Mouse (Mus musculus): ENCODE measurements around the gene Med29.

Med29 gene

GRCm38 (mm10) chr7:28392429-28393271 is at the start of gene Med29, which contains the start of gene Paf1:
Gene Med29 (minus strand): TSS chr7:28392708.
Gene Paf1 (plus strand): TSS chr7:28392951.
- peak; percentile 98 for DNase-seq (ENCODE audit: low spot score)

DNA sequence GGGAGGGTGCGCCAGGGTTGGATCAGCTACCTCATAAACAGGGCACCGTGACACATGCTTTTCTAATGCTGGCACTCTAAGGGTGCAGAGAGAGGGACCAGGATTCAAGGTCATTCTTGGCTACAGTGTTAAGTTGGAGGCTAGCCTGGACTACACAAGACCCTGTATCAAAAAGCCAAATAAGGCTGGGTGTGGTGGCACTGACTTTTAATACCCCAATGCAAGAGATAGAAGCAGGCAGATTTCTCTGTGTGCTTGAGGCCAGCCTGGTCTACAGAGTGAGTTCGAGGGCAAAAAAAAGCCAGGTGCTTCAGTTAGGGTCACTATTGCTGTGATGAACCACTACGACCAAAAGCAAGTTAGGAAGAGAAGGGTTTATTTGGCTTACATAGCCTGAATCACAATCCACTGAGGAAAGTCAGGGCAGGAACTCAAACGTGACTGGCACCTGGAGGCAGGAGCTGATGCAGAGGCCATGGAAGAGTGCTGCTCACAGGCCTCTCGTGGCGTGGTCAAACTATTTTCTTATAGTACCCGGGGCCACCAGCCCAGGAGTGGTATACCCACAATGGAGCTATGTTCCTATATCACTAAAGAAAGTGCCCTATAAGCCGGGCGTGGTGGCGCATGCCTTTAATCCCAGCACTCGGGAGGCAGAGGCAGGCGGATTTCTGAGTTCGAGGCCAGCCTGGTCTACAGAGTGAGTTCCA is 49.4 kb upstream of the Med29 start:
- DNase-seq (ENCODE audit: low spot score): no peak

GRCm38 (mm10) chr7:28440739-28441138 is 48.2 kb upstream of the Med29 start:
- no peak for DNase-seq (ENCODE audit: low spot score)

- no peak for DNase-seq (ENCODE audit: low spot score)
Observed at GRCm38 (mm10) chr7:28438771-28439170, 46.3 kb upstream of the Med29 start.

DNA sequence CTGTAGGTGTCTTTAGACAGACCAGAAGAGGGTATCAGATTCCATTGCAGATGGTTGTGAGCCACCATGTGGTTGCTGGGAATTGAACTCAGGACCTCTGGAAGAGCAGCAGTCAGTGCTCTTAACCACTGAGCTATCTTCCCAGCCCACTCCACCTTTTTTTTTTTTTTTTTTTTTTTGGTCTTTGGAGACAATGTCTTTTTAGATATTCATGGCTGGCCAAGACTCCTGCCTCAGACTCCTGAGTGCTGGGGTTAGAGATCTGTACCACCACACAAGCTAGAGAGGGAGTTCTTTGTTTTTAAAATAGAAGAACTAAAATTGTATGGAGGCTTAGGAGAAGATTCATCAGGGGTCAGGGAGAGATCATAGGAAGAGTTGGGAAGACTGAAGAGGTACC is 45.5 kb upstream of the Med29 start:
- no peak for DNase-seq (ENCODE audit: low spot score)

DNA sequence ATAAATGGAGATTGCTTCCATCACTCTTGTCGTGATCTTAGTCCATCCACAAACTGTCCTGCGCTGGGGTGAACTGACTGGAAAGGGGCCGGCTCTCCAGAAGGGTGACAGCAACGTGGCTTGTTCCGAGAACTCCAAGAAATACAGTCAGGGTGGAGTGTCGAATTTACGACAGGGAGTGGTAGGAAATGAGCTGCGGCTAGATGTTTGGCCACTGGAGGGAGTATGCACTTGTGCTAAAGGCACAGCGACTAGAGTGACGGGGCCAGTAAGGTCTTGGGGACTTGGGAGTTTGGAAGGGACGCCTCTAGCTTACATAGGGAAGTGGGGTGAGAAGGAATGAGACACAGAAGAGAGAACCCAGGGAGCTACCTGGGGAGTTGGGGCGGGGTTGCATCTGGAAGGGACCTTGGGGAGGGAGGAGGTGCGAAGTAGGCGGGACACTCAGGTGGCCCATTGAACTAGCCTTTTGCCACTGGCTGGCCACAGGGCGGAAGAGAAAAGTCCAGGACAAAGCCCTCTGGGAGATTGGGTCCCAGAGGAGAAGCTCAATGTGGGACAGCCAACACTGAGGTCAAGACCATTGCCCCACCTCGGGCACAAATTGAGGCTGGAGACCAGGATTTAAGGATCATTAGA is 44.5 kb upstream of the Med29 start, which contains the start of gene Gmfg:
Gene Gmfg (plus strand): TSS at position 516 of the 639 bp plus-strand sequence.
- peak; percentile 82 for DNase-seq (ENCODE audit: low spot score)

DNA sequence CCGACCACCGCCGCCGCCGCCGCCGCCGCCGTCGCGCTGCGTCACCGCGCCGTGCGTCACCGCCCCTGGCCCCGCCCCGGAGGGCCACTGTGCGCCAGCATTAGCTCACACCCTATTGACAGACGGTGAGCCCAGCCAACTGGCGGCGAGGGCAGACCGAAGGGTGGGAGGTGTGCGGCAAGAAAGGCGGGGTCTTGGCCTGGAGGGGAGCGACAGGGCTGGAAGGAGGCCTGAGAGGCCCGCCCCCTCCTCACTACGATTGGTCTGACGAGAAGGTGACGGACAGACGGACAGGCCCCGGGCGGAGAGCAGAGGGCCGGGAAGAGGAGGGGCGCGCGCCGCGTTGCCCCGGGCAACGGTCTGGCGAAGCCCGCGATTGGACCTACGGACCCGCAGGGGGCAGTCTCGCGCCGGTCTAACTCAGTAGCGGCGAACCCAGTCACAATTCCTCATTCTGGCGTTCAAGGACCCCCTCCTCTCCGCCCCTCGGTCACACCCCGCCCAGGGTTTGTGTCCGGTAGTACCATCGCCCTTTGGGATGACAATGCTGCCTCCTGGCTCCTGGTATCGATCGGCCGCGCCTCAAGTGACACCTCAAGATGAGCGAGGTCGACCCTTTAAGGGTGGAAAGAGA is 43.9 kb upstream of the Med29 start:
- peak; percentile 100 for DNase-seq (ENCODE audit: low spot score)

DNA sequence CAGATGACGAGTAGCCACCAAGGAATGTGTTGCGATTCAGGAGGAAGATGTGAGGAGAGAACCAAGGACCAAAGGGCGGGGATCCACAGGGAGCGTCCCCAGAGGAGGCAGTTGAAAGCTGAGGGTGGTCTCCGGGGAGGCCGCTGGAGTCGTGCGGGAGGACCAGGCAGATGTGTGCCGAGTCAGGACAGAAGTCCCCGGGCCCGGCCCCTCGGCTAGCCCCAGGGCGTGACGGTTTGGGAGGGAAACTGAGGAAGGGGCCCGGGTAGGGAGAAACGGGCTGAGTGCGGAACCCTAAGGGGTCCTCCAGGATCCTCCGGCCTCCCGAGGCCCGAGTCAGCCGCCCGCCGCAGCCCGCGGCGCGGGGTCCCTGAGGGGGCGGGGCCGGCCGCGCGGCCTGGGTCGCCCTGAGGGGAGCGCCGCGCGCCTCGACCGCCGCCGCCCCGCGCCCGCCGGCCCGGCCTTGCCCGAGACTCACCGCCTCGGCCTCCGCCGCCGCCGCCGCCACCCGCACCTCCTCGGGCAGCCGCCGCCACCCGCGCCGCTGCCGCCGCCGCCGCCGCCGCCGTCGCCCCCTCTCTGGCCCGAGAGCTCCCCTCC is 43.3 kb upstream of the Med29 start:
- DNase-seq (ENCODE audit: low spot score): peak; percentile 27

DNA sequence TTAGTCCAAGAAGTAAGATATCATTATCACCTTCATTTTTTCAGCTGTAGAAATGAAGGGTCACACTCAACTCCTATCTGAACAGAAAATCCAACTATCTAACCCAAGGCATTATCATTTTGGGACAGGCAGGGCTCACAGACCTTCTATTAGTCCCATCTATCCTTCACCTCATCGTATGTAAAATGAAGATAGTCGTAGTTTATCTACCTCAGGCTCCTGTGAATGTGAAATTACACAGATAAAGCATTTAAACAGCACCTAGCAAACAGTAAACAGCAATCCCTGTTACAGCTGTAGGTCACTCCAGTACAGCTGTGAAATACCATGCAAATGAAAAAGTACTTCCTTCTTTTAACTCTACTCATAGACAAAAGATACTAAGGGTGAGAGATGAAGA is 39.7 kb upstream of the Med29 start:
- no peak for DNase-seq (ENCODE audit: low spot score)

DNA sequence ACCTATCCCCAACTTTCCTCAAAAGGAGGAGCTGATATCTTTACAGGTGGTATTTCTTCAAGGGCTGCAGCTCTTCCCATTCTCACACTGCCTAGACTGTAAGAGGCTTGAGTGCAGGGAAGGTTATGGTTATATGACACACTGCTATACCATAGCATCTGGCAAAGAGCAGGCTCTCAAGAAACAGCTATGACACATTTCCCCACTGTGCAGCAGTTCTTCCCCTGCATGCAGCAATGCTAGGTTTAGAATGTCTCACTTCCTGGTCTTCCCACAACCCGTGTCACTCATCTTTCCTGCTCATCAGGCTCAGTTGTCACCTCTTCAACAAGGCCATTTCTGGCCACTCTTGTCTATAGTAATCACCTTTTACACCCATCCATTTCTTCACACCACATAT is 38.0 kb upstream of the Med29 start:
- no peak for DNase-seq (ENCODE audit: low spot score)

DNA sequence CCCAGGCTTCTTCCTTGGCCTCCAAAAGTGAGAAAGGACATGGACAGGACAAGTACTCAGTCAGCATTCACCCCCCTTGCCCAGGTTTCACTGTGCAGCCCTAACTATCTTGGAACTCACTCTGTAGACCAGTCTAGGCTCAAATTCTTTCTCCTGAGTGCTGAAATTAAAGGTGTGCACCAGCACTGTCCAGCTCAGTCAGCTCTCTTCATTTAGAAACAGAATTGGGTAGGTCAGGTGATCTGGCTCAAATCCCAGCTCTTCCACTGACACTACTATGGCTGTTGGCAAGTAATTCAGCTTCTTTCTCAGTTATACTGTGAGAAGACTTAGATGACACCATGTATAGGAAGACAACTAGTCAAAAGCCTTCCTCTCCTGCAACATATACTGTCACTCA is 35.2 kb upstream of the Med29 start:
- DNase-seq (ENCODE audit: low spot score): no peak

DNA sequence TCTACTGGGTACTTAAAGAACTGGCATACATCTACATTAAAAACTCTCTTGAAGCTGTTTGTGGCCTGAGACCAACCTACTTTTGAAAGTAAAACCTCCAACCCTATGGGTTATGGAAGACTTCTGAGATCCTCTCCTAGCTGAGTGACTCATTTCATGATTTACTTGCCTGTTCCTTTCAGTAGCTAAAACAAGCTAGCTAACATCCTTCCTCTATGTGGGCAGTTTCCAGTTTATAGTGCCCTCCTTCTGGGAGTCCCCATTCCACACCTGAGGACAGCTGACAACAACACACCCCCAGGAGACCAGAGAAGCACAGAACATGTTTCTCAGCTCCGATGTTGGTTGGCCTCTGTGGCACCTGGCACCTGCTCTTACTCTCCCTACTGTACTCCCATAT is 30.5 kb upstream of the Med29 start:
- DNase-seq (ENCODE audit: low spot score): no peak

GRCm38 (mm10) chr7:28419416-28419815 is 26.9 kb upstream of the Med29 start:
- DNase-seq (ENCODE audit: low spot score): no peak

GRCm38 (mm10) chr7:28418096-28418670 is 25.7 kb upstream of the Med29 start:
- no peak for DNase-seq (ENCODE audit: low spot score)

DNA sequence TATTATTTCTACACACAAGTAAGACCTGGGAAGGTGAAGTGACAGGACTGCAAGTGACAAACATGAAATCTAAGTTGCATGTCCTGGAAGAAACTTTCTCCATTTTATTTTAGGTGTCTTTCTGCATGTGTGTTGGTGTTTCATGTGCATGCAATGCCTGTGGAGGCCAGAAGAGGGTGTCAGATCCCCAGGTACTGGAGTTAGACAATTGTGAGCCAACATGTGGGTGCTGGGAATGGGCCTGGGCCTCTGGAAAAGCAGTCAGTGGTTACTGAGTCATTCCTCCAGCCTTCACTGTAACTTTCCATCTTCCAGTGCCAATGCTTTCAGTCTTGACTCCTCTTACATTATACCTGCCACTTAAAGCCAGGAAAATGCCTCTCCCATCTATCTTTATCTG is 24.9 kb upstream of the Med29 start:
- DNase-seq (ENCODE audit: low spot score): no peak

DNA sequence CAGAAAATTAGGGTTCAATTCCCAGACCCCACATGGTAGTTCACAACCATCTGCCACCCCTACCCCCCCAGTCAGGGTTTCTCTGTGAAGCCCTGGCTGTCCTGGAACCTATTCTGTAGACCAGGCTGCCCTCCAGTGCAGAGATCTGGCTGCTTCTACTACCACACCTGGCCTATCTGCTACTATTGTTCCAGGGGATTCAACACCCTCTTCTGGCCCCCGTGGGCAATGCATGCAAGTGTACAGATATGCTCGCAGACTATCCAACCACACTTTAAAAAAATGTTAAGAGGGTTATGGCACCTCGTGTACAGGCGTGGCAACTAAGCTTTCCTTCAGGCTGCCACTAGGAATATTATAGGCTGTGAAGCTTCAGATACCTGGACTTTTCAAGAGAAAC is 20.3 kb upstream of the Med29 start:
- no peak for DNase-seq (ENCODE audit: low spot score)

GRCm38 (mm10) chr7:28410841-28411475 is 18.4 kb upstream of the Med29 start:
- DNase-seq (ENCODE audit: low spot score): no peak

DNA sequence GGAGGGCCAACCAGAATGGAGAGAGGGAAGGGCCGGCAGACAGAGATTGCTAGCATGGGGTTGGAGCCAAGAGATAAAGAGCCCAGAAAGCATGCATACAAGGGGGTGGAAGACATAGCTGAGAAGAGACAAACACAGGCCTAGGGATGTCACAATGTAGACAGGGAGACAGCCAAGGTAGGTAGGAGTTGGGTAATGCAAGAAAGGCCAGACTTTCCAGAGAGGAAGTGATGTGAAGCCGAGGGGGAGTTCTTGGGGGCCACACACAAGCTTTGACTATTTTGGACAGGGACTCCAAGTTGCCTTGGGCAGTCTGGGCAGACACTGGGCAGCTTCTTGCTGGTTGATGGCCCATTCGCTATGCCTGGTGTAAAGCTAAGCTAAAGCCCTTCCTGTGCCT is 9.4 kb upstream of the Med29 start:
- no peak for DNase-seq (ENCODE audit: low spot score)

GRCm38 (mm10) chr7:28401030-28401429 is 8.5 kb upstream of the Med29 start:
- DNase-seq (ENCODE audit: low spot score): peak; percentile 77

GRCm38 (mm10) chr7:28398696-28399340 is 6.3 kb upstream of the Med29 start:
- no peak for DNase-seq (ENCODE audit: low spot score)

DNA sequence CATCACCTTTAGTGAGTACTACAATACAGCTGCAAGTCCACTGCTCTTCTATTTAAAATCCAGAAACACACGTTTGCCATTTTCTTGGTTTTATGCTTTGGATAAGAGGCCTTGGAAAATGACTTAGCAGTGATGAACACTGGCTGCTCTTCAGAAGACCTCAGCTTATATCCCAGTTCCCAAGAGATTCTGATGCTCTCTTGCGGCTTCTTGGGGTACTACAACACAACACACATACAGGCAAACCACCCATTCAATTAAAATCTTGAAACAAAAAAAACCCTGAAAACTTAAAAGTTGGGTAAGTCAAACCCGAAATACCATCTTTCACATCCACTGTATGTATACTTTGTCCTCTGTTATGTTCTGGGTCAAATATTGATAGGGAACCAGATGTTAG is 5.5 kb upstream of the Med29 start:
- DNase-seq (ENCODE audit: low spot score): no peak
